Mouse (Mus musculus) cerebellum, postnatal 10 days (tissue): ENCODE data around the gene Baiap2l2.
A peak's percentile ranks its signal among the peaks of the same experiment; 100 is the strongest.

Source experiments
- DNase-seq, 2 experiments: peaks; one replicate each; pipeline ENCODE4 v3.0.0; 2021; ENCODE audit warnings: mixed read lengths in 2 of 2

The Baiap2l2 gene

GRCm38 (mm10) chr15:79212750-79213446, 72.4 kb downstream of the Baiap2l2 start:
- no peak for DNase-seq

DNA sequence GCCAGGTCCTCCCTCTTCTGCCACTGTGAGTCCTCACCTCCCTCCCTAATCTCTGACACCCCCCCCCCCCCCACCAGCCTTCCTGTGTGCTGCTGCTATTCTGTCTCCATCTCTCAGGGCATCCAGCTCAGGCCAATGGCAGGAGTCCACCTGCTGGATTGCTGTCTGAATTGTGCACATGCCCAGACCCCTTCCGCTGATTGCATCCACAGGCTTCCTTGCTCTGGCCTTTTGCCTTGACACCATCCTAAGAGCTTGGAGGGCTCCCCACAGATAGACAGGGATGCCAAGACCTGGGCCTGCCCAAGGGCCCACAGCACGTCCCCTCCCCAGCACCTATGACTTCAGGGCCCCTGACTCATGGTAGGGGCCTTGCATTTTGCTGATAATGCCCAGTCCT, 75.0 kb downstream of the Baiap2l2 start:
- peak in 1 of 2 experiments; percentile 32 for DNase-seq

- no peak for DNase-seq
Observed at GRCm38 (mm10) chr15:79208758-79209439, 76.4 kb downstream of the Baiap2l2 start.

- DNase-seq: no peak
Observed at GRCm38 (mm10) chr15:79208211-79208610, 77.1 kb downstream of the Baiap2l2 start.
